In the genomic region with DNA sequence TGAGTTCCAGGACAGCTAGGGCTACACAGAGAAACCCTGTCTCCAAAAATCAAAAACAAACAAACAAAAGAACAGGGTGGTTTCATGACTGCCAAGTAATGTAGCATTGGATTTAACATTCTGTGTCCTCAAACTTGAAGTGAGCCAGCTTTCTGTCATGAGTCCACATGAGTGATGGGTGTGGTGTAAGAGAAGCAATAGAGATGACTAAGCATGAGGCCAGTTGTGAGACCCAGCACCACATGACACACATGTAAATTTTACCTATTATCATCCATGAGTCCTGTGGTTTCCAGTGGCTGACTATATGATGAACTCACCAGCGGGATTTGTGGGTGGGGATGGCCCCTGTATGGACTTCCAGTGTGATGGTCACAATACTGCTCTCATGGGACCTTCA, we compare ENCODE assay signal across 21 mouse cellular contexts.
DNase-seq lines count a peak whose midpoint lies in the region; ATAC-seq and TF ChIP-seq lines count a peak whose summit lies in the region.
"Had no signal": no experiment of that assay in that cellular context is flagged by ENCODE, and none has a peak within 500 bp of the region (broad histone marks: within the 10 kb centered on the region; RNA-seq: fewer than 3 reads in every experiment).

No protein-coding gene starts in this region.

- no peak for TF ChIP-seq POLR2A in myocyte (IDR thresholded peaks at IDR 0.05; ENCODE audit: insufficient read length, low read depth)

- DNase-seq in adrenal gland, adult (ENCODE audit: inconsistent age in 2 of 2, low spot score in 1 of 2) = peak; percentile 28 to 78
- no peak for DNase-seq in adrenal gland, postnatal 4 days (ENCODE audit: low spot score in 2 of 2)
- DNase-seq in lung, postnatal 0 days (ENCODE audit: low spot score) = peak; percentile 27
- no peak for DNase-seq in lung, postnatal 36 days
- peak; percentile 77 for DNase-seq in adipocyte (ENCODE audit: low spot score)
- DNase-seq in right cerebral cortex, postnatal 14 days = no peak
- DNase-seq in hindbrain, embryonic 14.5 days (ENCODE audit: low spot score) = no peak
- DNase-seq: cerebellum, adult 2 months; cerebellum, postnatal 14 days; gastrocnemius, postnatal 10 days; heart, adult 2 months; kidney, adult 18-20 months had no signal

- H3K27ac ChIP-seq in lung, postnatal 0 days (ENCODE audit: low read length) = no peak overlapping the region
- H3K27ac ChIP-seq in hindbrain, embryonic 14.5 days = no peak overlapping the region
- H3K27ac ChIP-seq: embryonic facial prominence, embryonic 12.5 days; forebrain, embryonic 15.5 days; heart, adult 2 months; hindbrain, embryonic 10.5 days; hindbrain, postnatal 0 days had no signal

- H3K4me2 ChIP-seq in lung, postnatal 0 days (replicated peaks; ENCODE audit: low read depth, low read length) = no peak overlapping the region
- no peak overlapping the region for H3K4me2 ChIP-seq in myocyte (ENCODE audit: low read depth)
- H3K4me2 ChIP-seq in hindbrain, embryonic 14.5 days (replicated peaks) = no peak overlapping the region
- H3K4me2 ChIP-seq: embryonic facial prominence, embryonic 12.5 days; forebrain, embryonic 15.5 days; heart, embryonic 11.5 days had no signal

- H3K27me3 ChIP-seq in lung, postnatal 0 days (replicated peaks; ENCODE audit: insufficient read depth, low read length) = no peaks in the 10 kb centered on the region
- no peaks in the 10 kb centered on the region for H3K27me3 ChIP-seq in myocyte (ENCODE audit: control insufficient read depth, insufficient read depth, insufficient read length)
- H3K27me3 ChIP-seq in hindbrain, embryonic 14.5 days (ENCODE audit: control insufficient read depth, insufficient read depth, low read length) = no peaks in the 10 kb centered on the region
- H3K27me3 ChIP-seq: embryonic facial prominence, embryonic 12.5 days; forebrain, embryonic 15.5 days had no signal

- H3K4me1 ChIP-seq in lung, postnatal 0 days (ENCODE audit: insufficient read depth, low read depth, low read length) = no peaks in the 10 kb centered on the region
- H3K4me1 ChIP-seq in hindbrain, embryonic 14.5 days (replicated peaks; ENCODE audit: control insufficient read depth, insufficient read depth, low read length) = no peaks in the 10 kb centered on the region
- H3K4me1 ChIP-seq: embryonic facial prominence, embryonic 12.5 days; forebrain, embryonic 15.5 days had no signal

- no peak overlapping the region for H3K9ac ChIP-seq in lung, postnatal 0 days (replicated peaks; ENCODE audit: low read depth)
- no peak overlapping the region for H3K9ac ChIP-seq in hindbrain, embryonic 14.5 days
- H3K9ac ChIP-seq: embryonic facial prominence, embryonic 12.5 days; forebrain, embryonic 15.5 days had no signal

- H3K36me3 ChIP-seq in lung, postnatal 0 days (ENCODE audit: insufficient read depth, low read length) = no peaks in the 10 kb centered on the region
- H3K36me3 ChIP-seq in myocyte (ENCODE audit: control insufficient read depth, insufficient read depth) = no peaks in the 10 kb centered on the region
- no peaks in the 10 kb centered on the region for H3K36me3 ChIP-seq in hindbrain, embryonic 14.5 days (replicated peaks; ENCODE audit: control insufficient read depth, insufficient read depth)
- H3K36me3 ChIP-seq: embryonic facial prominence, embryonic 12.5 days; forebrain, embryonic 15.5 days; hindbrain, embryonic 10.5 days had no signal

- TF ChIP-seq EP300 in lung, postnatal 0 days (IDR thresholded peaks at IDR 0.05) = no peak

- WGBS in lung, postnatal 0 days = 83% methylated on average over 1 of the region's 1 CpGs
- WGBS in hindbrain, embryonic 14.5 days = 93% methylated on average over 1 of the region's 1 CpGs

- H3K79me2 ChIP-seq in myocyte (ENCODE audit: control insufficient read depth, insufficient read depth) = no peaks in the 10 kb centered on the region

- H3K4me3 ChIP-seq in lung, postnatal 0 days (ENCODE audit: low read depth, low read length) = no peak overlapping the region
- H3K4me3 ChIP-seq in myocyte = no peak overlapping the region
- no peak overlapping the region for H3K4me3 ChIP-seq in hindbrain, embryonic 14.5 days (replicated peaks; ENCODE audit: low read length)
- H3K4me3 ChIP-seq: embryonic facial prominence, embryonic 12.5 days; forebrain, embryonic 15.5 days; heart, adult 2 months; hindbrain, embryonic 10.5 days had no signal

- no peak for ATAC-seq in lung, postnatal 0 days
- no peak for ATAC-seq in hindbrain, embryonic 14.5 days (ENCODE audit: low FRiP score)
- ATAC-seq: activated CD4-positive, CD25-positive, alpha-beta regulatory T cell, adult 4 months; CD4-positive, CD25-positive, alpha-beta regulatory T cell, adult 4 months; forebrain, embryonic 15.5 days; hindbrain, postnatal 0 days; Patski had no signal

- H3K9me3 ChIP-seq in lung, postnatal 0 days (ENCODE audit: low read length) = no peaks in the 10 kb centered on the region
- H3K9me3 ChIP-seq in hindbrain, embryonic 14.5 days (ENCODE audit: control insufficient read depth, low read length) = no peaks in the 10 kb centered on the region
- H3K9me3 ChIP-seq: embryonic facial prominence, embryonic 12.5 days; forebrain, embryonic 15.5 days; hindbrain, embryonic 10.5 days had no signal

- TF ChIP-seq CTCF in lung, postnatal 0 days (IDR thresholded peaks at IDR 0.05) = no peak

- no peak overlapping the region for H3ac ChIP-seq in myocyte (ENCODE audit: control insufficient read depth, insufficient read length)

TF ChIP-seq in myocyte, 11 proteins besides CTCF, POLR2A, EP300 and RAD21:
- no peak for TF ChIP-seq TCF3 (IDR thresholded peaks at IDR 0.05; ENCODE audit: insufficient read length, low read depth)
- peak; percentile 75 for TF ChIP-seq CEBPB (IDR thresholded peaks at IDR 0.05; ENCODE audit: insufficient read depth, poor library complexity, severe bottlenecking)
- peak; percentile 56 for TF ChIP-seq USF1 (IDR thresholded peaks at IDR 0.05; ENCODE audit: low read depth)
- peak; percentile 29 for TF ChIP-seq TCF12 (IDR thresholded peaks at IDR 0.05; ENCODE audit: insufficient read depth, poor library complexity, severe bottlenecking)

Comparison
In these comparisons a context has a peak if more than half of its experiments do, and no peak if none do; other contexts are left out.
1. DNase-seq: peak in adrenal gland, adult (2 of 2), lung, postnatal 0 days (single experiment) and adipocyte (single experiment); none in adrenal gland, postnatal 4 days (0 of 2), lung, postnatal 36 days (single experiment), right cerebral cortex, postnatal 14 days (single experiment) and hindbrain, embryonic 14.5 days (single experiment).